Mouse (Mus musculus): ENCODE results near the gene Slc13a4.

Slc13a4 gene

DNA sequence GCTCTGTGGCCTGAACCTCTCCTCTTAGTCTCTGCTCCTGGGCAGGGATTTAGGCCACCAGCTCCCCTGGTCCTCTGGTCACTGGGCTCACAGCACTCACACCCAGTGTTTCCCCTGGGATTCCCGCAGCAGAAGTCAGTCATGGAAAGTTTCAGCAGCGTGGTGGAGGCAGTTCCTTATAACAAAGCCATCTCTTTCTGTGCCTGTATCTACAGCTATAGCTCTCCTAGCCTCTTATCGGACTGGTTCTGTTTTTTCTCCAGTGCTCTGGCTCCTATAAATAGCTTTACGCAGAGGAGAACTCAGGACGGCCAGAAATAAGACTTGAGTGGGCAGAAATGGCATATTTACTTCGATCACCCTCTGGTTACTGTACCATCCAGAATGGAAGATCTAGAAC is 9.6 kb downstream of the Slc13a4 start:
- DNase-seq: no peak

DNA sequence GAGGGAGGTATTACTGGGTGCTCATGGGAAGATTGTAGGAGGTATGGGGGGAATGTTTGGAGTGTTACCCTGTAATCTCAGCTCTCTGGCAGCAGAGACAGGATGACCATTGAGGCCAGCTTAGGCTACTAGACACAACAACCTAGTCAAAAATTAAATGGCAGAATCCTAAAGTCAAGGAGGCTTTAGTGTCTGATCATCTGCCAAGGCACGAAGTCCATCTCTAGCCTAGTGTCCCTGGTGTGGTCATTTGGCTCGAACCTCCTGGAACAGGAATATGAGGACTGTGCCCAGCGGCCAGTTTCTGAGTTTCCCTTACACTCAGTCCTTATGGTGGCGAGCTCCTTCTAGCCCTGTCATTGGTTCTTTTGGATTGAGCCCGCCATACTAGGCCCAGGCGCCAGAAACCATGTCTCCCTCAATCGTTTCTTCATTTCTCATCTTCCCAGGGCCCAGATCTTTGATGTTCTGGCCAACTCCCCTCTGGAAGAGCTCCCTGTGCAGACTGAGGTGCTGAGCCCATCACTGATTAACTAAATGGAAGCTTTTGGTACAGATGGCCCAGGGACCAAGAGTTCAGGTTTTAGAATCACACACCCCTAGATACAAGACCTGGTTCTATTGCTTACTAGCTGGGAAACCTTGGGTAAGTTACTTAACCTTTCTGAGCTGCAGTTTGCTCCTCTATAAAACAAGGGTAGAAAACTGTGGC is 10.3 kb downstream of the Slc13a4 start:
- DNase-seq: no peak

DNA sequence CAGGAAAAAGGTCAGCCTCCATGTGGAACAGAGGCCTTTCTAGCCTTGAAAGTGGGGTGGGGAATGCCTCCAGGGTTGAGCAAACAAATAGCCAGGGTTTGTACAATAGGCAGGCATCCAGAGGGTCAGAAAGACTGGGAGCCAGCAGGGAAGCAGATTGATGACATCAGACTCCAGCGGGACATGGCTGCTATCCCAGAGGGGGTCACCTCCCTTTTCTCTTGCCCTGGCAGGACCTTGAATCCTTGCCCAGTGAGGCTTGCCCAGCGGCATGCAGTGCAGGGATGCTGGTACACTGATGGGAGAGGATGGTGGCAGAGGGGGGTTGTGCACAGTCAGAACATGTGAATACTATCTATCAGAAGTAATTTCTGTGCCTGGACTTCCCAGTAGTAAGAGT is 10.9 kb downstream of the Slc13a4 start:
- DNase-seq: no peak

GRCm38 (mm10) chr6:35294964-35295363 is 13.0 kb downstream of the Slc13a4 start:
- no peak for DNase-seq

DNA sequence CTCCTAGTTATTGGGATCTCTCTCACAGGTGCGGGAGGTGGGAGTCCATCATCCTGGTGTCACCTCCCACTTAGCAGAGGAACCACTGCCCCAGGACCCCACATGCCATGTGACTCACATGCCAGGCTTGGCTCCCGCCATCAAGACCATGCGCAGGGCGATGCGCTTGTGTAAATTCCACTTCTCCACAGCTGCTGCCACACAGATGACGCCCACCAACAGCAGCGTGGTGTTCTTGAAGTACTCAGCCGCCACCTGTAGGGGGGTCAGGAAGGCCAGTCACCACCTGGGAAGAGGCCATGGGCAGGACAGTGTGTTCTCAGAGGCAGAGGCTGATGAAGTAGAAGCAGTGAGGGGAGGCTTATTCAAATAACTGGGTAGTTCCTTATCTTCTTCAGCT is 18.3 kb downstream of the Slc13a4 start:
- no peak for DNase-seq

GRCm38 (mm10) chr6:35288920-35289319 is 19.0 kb downstream of the Slc13a4 start:
- no peak for DNase-seq

DNA sequence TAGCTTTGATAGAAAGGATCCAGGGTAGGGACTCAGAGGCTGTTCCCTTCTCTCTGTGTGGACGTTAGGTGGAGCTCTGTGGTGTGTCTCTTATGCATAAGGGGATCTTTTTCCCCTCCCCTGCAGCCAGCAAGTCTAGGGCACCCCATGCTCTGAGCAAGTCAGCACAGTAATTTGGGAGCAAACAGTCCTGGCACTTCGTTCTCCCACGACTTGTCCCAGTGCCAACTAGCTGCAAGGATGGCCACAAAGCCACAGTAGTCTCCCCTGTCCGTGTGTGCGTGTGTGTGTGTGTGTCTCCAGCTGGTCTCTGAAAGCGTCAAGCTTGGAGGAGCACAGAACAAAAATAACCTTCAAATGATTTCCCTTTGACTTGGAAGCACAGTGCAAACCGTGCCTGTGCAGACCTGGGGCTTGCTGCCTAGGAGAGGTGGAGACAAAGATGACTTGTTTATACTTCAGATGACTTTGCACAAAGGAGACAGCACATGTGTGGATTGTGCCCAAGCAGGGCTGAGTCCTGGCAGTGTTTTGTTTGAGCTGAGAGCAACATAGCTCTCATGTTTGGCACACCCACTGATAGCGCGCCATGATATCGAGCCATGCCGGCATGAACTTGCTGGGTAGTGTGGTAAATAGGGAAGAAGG is 19.7 kb downstream of the Slc13a4 start:
- no peak for DNase-seq

GRCm38 (mm10) chr6:35279306-35279705 is 28.6 kb downstream of the Slc13a4 start:
- DNase-seq: no peak

DNA sequence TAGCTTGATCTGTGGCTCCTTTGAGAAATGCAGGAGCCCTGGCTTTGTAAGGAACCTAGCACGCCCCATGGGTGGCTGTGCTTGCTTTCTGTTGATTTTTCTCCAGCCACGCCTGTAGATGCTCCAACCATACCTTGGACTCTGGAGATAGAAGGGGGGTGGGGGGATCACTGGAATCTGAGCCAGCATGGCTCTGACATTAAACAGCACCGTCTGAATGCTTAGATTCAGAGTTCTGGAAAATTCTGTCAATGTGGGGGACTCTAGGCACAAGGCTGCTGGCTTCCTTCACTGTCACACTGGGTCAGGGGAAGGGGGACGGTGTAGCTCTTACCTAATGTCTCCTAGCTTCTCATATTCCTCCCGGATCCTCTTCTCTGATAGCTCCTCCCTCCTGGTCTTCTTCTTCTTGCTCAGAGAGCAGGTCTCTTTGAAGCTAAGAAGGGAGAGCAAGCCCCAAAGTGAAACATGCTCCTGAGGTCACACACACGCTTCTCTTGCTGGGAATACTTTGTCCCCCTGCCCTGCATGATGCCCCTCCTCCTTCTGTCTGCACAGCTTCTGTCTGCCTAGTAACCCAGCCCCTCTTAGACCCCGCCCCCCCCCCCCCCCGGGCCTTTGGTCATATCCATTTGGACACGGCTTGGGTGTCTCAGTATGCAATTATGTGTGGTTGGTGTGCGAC is 29.9 kb downstream of the Slc13a4 start:
- DNase-seq: no peak

GRCm38 (mm10) chr6:35273391-35274082 is 34.4 kb downstream of the Slc13a4 start:
- DNase-seq: no peak

DNA sequence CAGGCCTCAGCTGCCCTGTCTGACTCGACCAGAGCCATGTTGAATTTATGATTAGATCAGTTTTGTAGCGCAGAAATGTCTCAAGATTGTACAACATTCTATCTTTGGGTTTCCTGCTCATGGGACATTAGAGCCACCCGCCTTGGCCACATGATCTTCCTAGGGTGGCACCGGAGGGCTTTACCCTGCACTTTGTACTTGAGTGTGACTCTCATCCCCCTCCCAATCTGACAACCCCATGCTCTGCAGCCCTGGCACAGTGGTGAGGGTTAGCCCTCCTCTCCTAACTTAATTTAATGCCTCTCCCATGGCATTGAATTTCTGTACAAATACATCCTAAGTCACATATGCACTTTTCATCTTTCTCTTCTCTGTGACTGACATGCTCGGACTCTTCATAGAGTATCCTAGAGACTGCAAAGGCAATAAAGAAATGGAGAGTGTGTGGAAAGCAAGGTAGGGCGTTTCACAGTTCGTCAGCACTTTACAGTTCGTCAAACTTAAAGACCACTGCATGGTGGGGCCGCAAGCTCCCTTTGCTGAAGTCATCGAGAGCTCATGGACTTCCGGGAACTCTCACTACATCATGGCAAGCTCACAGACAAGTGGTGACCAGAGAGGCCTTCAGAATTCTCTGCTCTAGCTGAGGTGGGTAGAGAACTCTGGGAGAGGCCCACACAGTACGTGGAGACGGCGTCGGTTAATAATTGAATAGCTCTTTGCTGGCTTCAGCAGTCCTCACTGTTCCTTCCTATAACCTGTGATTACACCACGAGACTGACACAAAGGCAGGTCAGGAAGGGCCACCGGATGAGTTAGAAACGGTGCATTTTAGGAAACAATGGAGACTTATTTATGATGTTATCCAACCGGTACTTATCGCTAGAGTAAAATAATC is 35.8 kb downstream of the Slc13a4 start:
- DNase-seq: no peak

- DNase-seq: no peak
These were observed 36.7 kb downstream of the Slc13a4 start for GRCm38 (mm10) chr6:35271094-35271855.

DNA sequence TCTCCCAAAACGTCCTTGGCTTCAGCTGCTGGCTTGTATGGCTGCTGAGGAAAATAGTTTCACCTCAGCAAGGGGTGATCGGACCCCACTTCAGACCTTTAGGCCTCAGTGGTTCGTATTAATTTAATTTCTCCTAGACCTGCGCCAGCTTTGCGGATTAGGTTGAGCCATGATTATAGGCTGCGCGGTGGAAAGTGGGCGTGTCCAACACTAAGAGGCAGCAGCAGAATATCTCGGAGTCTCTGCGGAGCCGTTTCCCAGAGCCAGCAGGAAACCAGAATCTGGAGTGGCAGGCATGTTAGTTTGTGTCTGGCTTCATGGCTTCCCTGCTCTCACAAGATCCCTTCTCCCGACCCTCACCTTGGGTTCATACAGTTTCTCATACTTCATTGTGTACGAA is 38.3 kb downstream of the Slc13a4 start:
- DNase-seq: no peak

DNA sequence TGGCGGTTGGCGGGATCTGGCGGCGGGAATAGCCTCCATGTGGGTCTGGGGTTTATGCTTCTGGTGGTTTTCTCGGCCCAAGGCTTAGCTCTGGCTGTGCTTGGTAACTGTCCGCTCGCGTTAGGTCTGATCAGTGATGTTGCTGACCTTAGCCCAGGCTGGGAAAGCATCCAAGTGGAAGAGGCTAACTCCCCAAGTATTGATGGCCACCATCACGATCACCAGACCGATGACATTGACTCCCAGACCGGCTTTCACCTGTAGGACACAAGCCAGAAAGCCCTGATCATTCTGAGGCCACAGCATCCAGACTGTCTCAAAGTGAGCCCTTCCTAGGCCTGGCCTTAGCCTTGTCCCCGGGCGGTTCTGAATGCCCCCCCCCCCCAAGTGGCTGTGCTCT is 39.2 kb downstream of the Slc13a4 start:
- no peak for DNase-seq

GRCm38 (mm10) chr6:35265580-35266278 is 42.2 kb downstream of the Slc13a4 start:
- no peak for DNase-seq

DNA sequence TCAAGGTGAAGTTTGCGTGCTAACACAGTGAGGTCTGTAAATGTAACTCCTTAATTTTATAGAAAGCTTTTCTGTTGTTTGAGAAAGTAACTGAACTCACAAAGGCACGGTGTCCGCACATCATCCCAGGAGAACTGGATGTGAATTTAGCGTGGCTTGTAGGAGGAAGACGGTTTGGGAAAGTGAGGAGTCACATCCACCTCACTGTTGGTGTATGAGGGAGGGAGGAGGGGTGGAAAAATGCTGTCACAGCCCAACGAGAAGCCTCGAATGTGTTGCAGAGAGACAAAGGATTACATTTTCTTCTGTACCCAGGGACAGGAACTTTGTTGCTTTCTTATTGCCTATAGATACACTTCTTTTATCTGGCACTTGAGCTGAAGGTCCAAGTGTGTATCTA is 47.4 kb downstream of the Slc13a4 start:
- no peak for DNase-seq

DNA sequence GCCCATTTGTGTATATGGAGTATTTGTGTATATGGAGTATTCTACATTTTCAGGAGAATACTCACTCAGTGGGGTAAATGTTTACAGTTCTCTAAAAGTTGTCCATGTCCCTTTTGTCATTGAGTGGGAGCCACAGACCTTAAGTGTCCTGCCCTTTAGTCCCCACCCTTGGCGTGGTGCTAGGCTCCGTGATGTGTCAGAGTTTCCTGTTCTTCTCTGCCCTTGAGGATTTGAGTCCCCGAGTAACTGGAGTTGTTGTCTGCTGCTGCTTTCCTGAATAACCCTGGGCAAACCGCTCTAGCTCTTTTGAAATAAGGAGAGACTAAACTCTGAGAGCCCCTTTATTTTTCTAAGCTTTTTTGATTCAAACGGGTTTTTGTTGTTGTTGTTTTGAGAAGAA is 48.4 kb downstream of the Slc13a4 start:
- DNase-seq: no peak

GRCm38 (mm10) chr6:35258922-35259321 is 49.0 kb downstream of the Slc13a4 start:
- no peak for DNase-seq

DNA sequence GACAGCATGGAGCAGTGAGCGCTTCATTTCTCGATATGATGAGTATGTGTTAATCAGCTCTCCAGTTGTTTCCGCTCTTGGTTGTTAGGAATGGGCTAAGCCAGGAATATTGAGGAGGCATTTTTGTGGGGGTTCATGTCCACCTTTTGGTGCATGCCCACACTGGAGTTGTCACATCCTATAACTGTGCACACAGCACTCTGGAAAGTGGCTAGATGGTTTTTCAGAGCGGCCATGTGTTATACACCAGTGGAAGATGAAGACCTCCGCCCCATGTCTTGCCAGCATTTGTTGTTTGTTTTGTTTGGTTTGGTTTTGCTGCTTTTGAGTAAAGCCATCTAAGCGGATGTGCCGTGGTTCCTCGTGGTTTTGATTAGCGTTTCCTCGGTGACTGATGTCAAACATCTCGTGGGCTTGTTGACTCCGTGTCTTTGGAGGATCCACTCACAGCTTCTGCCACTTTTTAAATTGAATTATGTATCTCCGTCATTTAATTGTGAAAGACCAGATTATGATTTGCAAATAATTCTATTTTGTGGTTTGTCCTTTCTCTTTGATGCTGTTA is 50.2 kb downstream of the Slc13a4 start:
- DNase-seq: no peak

- DNase-seq: no peak
These were observed 51.2 kb downstream of the Slc13a4 start for GRCm38 (mm10) chr6:35256691-35257090.

DNA sequence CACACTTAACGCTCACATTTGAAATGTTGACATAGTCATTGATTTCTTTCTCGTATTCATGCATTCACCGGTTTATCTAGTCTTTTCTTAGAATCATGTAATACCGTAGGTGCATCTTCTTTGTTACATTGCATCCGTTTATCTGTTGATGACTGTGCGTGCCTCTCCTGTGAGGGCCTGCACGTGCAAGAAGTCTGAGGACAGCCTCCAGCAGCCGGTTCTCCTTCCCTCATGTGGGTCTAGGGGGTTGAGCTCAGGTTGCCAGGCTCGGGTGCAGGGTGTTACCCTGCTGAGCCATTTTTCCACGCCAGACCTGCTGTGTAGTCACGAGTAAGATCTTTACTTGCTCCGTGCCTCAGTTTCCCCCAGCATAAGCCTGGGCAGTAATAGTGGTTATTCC is 52.9 kb downstream of the Slc13a4 start:
- DNase-seq: no peak
